Mouse (Mus musculus) right cerebral cortex, adult 2 months (tissue): ENCODE data around the gene Ano10.

Source experiments
- DNase-seq, 2 experiments: peaks; one replicate each; pipeline ENCODE4 v3.0.0; 2021 to 2022; ENCODE audit warnings: low spot score in 2 of 2

Ano10 gene

DNA sequence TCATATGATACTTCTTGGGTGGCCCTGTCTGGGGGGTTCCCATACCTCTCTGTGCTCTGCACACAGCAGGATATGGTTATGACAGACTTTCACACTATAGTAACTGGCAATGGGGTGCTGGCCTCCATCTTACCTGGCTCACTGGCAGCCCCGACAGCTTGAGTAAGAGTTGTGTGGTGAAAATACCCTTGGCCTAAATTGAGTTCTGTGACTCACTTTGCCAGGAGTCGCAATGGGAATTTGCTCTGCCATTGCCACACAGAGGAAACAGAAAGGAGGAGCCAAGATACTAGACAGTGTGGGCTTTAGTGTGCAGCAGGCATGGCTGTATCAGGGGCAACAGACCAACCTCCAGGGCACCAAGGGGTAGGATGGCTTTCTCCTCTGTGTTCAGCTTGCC, 4.0 kb downstream of the Ano10 start:
- no peak for DNase-seq

DNA sequence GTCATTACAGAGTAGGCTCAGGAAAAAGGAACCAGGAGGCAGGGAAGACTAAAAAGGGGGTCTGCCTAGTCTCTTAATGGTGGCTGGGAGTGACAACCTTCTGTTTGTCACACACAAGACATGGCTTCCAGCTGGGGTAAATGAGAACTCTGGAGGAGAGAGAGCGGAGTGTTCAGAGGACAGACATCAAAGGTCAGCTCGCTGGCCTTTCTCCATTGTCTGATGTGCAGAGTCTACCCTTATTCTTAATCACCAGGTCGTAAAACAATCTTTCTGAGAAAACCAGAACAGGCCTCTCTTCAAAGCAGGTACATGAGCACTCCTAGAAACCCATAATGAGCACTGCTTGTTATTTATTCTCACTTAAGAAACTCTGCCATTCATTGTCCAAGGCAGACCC, 5.8 kb downstream of the Ano10 start:
- DNase-seq, result no peak

DNA sequence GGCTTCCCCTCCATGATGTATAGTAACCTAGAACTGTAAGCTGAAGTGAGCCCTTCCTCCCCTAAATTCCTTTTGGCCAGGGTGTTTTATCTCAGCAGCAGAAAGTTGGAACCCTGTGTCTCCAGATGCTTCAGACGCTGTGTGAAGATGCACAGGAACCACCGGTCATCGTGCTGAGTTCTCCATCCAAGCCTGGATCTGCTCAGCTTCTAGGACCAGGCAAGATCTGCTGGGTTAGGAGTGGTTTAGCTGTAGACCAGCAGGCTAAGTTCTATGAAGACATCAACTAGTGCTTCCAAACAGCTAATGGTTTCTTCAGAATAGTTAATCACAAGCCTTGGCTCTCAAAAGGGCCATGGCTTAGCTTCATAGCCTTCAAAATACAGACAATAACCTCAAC, 6.7 kb downstream of the Ano10 start:
- DNase-seq, result no peak

DNA sequence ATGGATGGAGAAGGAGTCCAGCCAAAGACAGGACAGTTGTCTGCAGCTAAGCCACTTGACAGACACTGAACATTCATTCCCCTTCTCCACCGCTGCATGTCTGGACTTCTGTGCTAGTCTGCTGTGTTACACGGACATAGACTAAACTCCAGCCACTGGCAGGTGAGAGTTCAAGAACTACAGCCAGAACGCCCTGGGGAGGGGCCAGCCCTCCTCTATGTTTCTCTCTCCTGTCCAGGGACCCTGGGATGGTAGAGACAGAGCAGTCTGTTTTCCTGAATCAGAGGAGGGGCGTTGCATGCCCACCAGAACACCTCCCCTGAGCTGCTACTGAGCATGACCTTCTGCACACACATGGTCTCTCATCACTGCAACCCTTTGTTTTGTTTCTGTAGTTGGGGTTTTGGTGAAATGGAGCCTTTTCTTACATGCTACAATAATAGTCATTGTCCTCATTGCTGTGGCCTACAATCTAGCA, 8.4 kb downstream of the Ano10 start:
- DNase-seq, result no peak

DNA sequence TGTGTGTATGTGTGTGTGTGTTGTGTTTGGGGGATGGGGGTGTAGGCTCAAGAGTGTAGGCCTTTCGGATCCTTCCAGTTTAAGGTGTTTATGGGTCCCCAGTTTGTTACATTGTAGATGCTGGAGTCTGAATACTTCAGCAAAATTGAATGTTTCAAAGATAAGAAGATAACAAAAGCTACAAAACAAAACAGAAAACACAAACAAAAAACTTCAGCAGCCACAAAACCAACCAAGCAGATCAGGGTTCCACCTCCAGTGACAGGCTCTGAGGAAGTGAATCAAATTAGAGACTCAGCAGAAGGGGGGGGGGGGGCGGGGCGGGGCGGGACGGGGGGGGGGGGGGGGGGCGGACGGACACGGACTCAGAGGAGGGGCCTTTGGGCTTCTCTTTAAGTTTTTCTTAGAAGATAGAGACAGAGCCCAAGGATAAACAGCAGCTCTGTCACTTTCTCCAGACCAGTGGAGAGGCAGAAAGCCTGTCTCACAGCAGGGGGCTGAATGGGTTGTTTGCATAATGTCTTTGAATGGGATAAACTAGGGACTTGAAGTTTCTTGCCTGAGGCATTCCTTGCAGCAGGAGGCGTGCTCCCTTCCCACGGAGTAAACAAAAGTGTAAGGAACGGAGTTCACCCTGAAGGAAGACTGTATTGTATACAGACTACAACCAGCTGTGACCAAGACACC, 8.9 kb downstream of the Ano10 start:
- DNase-seq, result no peak

DNA sequence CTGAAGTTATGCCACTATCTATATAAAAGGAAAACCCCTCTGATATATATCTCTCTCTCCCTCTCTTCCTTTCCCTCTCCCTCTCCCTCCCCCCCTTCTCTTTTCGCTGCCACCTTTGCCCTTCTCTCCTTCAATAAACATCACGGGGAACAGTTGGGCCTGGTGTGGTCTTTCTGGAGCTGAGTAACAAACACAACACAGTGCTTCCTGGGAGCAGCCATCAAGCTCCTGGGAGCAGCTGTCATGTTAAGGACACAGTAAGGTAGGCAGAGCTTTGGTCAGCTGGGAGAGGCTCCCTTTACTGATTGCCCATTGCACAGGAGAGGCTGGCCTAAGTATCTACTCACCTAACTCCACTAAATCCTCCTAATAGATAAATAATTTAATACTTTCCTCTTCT, 9.5 kb downstream of the Ano10 start:
- no peak for DNase-seq

DNA sequence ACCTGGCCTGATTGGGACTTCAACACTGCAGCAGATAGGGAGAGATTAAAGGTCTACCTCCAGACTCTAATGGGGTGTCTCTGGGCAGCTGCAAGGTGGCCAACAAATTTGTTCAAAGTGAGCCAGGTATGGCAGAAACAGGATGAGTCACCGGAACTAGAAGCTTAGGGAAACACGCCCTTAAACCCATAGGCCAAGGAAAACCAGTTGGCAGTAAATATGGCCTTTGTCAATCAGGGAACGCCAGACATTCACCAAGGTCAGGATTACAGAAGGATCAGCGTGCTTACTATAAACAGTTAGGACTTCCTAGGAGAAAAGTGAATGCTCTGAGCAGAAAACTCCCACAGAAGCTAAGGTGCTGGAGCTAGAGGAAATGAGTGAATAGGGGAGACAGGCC, 13.2 kb downstream of the Ano10 start:
- no peak for DNase-seq

DNA sequence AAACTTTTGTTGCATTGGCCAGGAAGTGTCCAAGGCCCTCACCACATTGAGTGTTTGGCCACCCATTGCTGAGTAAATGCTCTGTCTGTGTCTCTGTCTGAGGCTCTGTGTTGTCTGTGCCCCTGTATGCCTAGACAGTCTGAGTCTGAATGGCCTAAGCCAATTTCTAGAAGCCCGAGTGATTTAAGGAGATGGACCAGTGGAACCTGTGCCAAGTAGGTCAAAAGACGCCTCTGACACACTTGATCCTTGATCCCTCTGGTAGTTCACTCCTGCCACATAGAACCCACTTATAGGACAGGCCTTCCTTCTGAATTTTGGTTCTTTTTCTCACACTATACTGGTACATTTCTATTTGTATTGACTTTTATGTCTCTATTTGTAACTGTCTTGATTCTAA, 17.6 kb downstream of the Ano10 start:
- DNase-seq, result no peak

DNA sequence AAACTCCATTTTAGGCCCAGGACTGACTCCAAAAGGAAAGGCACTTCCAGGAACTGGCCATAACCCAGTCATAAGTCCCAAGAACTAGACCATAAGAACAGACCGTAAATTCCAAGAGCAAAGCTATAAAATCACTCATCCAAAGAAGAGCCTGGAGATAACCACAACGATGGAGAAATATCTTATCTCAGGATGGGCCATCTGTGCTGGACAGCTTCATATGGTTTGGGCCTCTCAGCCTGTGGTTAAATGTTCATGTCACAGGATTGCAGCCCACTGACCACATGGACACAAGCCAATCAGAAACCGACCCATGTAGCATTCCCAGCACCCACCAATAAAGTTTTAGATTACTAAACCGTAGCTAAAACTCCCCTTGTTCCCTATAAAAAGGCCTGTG, 18.1 kb downstream of the Ano10 start:
- DNase-seq, result no peak

DNA sequence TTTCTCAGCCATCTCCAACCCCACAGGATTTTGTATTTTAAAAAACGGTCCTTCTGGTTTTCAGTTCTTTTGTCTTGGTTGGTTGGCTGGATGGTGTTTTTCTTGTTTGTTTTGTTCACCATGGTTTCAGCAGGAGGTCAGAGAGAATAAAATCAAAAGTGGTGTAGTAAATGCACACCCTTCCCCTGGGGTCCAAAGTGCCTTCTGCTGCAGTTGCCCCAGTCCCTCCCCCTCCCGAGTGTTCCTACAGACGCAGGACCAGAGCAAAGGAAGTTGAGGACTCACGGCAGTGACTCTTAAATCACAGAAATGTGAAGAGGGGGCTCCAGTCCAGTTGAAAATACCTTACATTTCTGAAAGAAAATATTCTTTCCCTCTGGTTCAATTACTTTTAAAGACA, 19.9 kb downstream of the Ano10 start:
- no peak for DNase-seq

DNA sequence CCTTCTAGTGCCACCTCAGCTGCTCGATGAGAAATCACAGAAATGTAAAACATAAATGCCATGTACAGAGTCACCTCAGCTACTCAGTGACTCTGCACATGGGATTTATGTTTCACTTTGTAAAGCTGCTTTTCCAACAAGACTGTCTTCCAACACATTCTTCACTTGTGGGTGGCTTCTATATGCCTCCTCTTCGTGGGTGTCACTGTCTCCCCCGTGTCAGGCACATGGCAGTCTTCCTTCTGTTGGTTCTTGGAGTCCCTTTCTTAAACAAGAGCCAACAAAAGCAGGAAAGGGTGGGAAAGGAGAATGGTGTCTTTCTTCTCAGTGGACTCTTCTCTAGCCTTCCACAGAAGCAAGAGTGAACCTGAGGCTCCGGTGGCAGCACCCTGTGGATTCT, 20.3 kb downstream of the Ano10 start:
- DNase-seq, result peak; percentile 64 to 66

DNA sequence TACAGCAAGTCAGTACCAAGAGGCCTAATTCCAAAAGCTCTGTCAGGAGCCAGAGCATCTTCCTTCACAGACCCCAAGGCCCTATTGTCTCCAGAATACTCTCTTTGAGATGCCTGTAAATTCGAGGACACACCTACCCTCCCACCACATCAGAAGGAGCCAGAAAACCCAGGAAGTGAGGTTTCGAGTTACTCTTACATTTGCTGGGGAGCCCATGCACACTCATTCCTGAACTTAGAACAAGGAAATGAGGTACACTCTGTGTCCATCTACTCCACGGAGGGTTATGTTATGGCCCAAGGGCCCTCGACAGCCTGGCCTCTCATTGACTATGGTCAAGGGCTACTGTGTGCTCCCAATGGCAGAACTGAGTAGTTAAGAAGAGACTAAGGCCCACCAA, 22.4 kb downstream of the Ano10 start:
- DNase-seq, result no peak

DNA sequence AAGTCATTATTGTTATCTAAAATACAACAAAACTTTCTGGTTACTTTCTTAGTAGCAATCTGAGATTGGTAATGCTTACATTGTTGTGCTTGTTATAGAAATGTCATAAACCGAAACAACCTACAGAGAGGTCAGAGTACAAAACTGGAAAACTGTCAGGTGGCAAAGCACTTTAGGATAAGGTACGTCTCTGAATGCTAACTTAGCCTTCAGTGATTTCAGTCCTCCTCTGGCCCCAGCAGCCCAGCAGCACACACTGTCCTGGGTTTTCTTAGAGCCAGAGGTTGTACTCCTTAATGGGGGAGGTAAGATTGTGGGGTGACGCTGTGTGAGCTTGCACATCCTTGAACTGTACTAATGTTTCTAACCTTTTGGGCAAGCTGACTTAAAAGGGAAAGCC, 22.9 kb downstream of the Ano10 start:
- no peak for DNase-seq

DNA sequence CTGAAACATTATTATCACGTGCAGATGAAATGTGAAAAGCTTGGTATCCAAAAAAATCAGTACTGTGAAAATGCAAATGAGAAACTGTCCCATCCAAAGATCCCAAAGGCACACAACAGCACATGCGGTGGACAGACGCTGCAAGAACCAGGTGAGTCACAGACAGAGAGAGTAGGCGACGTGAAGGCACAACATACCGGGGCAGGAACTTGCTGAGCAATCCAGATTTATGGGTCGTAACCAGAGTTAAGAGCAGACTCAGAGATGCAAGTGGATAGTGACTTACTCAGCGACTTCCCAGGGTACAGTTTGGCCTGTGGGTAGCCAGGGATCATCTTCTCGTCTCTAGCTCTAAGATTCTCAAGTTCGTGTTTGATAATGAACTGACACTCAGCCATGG, 23.3 kb downstream of the Ano10 start:
- DNase-seq, result no peak

DNA sequence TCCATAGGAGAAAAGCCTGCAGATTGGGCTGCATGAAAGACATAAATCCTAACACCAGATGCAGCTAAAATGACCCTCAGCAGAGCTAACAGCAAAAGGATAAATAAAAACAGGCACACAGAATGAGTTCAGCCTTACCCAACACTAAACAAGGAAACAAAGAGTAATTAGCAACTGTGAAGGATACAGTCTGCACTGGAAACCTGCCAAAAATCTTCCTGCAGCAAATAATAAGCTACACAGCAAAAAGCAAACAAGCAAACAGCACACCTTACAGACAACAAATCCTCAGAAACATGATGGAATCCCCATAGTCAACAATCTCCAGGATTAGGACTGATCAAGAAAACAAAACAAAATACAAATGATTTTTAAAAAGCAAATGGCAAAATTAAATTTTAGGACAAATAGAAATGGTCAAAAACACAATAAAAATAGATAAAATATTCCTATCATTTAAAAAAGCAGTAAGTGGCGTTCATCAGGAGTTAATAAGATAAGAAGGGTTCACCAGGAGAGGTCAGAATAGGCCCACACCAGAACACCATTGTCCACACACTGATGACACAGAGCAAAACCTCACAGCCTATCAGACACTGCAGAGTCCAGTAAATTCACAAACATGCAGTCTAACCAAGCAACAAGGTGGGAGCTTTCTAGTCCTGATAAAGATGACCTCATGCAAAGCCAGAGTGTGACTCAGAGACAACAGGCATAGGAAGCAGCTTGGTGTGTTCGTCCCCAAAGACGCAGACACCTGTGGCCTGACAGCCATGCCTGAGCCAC, 24.8 kb downstream of the Ano10 start:
- no peak for DNase-seq

DNA sequence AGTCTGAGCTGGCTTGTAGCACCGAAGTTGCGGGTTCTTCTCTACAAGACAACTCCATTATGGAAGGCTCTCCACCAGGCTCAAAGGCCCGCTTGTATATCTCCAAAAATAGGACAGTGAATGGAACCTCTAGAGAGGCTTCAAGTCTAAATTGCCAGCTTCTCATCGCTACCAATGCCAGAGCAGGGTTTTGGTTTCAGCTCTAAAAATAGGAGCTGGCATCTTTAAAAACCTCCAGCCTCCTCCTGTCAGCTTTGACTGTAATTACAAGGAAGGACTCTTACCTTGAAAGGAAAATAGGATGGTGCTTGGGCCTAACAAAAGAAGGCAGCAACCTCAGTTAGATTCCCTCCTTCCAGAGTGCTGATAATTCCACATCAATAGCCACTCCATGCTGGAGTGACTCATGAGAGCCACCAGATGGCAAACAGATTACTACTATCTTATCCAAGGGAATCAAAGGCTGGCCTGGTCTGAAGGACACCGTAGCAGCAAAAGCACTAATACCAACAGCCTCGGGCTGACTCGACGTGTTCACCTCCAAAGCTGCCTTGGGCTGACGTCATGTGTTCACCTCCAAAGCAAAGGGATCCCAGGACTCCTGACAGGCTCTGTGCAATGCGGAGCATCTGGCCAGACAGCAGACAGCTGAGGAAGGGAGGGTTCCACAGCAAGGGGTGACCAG, 28.6 kb downstream of the Ano10 start:
- no peak for DNase-seq

DNA sequence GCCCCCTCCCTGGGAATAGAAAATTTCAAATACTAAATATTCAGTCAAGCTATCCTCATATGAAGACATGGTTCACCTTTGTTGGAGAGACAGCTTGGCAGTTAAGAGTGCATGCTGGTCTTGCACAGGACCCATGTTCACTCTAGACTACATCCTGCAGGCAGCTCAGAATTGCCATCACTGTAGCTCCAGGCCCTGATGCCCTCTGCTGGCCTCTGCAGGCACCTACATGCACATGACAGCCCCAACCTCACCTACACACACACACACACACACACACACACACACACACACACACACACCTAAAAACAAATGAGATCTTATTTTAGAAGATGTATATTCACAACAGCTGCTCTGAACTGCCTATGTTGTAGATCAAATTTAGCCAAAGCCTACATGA, 31.1 kb downstream of the Ano10 start:
- no peak for DNase-seq

DNA sequence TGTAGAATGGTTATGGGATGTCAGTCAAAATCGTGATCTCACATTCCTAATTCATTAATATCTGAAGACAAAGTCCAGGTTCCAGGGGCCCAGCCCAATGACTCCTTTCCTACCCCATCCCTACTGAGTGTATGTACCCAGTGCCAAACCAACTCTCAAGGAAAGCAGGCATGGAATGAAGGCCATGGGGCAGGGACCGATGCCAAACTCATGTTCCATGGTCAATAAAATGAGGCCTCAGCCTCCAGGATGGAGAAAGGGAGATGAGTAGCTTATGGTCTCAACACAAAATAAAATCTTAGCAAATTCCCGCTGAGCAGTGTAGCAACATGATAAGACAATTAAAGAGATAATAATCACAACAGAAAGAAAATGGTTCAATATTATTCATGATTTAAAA, 39.8 kb downstream of the Ano10 start:
- DNase-seq, result no peak

DNA sequence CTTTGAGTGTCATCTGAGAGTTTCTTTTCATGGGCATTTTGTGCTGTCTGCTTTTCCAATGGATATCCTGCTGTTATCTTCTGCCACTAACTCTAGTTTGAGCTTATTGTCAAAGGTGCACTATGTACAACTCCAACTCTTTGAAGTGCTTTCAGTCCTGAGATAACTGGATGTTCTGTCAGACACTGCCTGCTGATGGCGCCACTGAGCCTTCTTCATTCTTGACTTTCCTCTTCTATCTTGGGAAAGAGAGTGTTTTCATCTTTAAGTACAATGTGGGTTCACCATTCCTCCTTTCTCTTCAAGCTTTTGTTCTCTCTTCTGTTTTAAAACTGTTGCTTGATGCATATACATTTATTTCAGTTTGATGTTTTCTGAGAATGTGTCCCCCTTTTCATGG, 42.1 kb downstream of the Ano10 start:
- DNase-seq, result no peak

DNA sequence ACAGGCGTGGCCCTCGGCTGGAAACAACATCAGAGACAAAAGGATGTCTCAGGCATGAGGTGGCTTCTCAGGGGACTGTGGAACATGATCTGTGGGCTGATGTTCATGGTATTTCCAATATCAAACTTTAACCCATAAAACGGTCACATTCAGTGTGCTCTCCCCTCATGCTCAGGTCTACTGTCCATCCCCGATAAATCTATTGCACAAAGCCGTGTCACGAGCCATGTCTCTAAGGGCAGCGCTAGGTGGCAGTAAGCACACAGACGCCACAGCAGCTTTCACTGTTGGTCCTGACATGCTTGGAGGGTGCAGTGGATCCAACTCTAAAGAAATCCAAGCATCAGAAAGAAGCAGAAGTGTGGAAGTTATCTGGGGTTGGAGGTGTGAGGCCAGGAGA, 46.1 kb downstream of the Ano10 start:
- DNase-seq, result peak in 1 of 2 experiments; percentile 46

DNA sequence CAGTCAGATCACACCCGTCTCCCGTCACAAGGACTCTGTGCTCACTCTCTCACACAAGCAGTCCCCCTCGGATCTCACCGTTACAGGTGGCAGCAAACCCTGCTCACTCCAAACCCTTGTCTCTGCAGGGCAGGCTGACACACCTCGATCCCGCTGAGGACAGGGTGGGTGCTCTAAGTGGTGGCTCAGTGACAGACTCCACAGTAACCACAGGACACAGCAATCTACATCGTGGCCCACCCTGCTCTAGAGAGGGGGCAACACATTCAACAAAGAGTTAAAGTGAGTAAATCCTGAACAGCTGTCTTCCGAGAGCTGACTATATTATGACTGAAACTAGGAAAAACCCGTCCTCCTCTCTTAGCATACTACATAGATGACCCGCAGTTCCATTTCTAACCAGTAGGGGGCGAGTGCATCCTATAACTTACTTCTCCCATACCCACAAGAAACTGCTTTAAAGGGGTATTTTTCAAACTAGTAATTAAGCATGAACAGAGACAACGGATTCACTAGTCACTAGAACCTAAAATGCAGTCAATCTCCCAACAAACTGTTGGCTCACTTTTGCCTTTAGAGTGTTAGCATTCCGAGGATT, 46.7 kb downstream of the Ano10 start:
- DNase-seq, result peak; percentile 88 to 89

DNA sequence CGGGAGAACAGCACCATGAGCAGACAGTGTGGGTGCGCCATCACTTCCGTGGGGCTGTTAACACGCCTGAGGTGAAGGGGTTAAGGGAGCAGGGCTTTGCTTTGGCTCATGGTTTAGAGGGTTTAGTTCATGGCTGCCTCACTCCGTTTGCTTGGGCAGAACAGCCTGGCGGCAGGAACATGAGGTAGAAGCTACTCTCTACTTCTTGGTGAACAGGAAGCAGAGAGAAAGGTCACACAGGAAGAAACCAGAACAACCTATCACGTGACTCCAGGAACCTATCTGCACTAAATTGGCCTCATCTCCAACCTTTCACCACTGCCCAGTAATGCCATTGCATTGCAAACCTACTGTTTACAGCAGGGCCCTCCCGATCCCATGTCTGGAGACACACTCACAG, 48.3 kb downstream of the Ano10 start:
- no peak for DNase-seq

DNA sequence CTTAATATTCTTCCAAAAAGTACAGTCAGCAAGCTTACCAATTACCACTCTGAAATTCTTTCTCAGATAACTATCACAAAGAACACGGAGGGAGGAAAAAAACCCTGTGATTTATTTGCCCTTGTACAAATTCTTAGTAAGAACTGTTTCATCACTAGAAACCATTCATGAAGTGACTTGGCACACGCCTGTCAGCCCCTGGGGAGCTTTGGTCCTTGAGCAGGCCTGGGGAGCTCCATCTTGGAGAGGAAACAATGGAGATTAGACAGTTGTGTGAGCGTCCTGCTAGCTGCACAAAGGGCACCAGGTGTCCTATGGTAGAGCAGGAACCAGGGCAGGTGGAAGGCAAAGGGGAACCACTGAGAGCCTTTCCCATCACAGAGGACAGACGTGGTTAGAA, 48.8 kb downstream of the Ano10 start:
- no peak for DNase-seq
